Mouse (Mus musculus) C2C12 (cell line): ENCODE measurements around the gene Clec12b.

ENCODE experiments used
- CEBPB ChIP-seq: IDR thresholded peaks from one replicate; pipeline ENCODE4 v1.6.1; 2011; ENCODE audit warnings: low read depth, mild to moderate bottlenecking, control low read depth, moderate library complexity
- CTCF ChIP-seq: IDR thresholded peaks from one replicate; pipeline ENCODE4 v1.5.1; 2011; ENCODE audit not compliant: control insufficient read depth, insufficient read depth, insufficient read length
- MYOD1 ChIP-seq: IDR thresholded peaks from one replicate; pipeline ENCODE4 v1.6.1; 2011; ENCODE audit warnings: low read depth; ENCODE audit not compliant: control insufficient read depth, insufficient read length
- MYOG ChIP-seq: IDR thresholded peaks from one replicate; pipeline ENCODE4 v1.6.1; 2011; ENCODE audit not compliant: control insufficient read depth, insufficient read length; ENCODE audit errors: extremely low read depth
- USF1 ChIP-seq: IDR thresholded peaks from one replicate; pipeline ENCODE4 v1.6.1; 2011; ENCODE audit warnings: low read depth, mild to moderate bottlenecking, control low read depth, moderate library complexity

- no peak for TF ChIP-seq CTCF
- no peak for TF ChIP-seq MYOD1
- TF ChIP-seq CEBPB, result no peak
- no peak for TF ChIP-seq MYOG
- no peak for TF ChIP-seq USF1
Measured at GRCm38 (mm10) chr6:129422311-129422710, 36.6 kb upstream of the Clec12b start.
